Mouse (Mus musculus) megakaryocyte, adult 5-6 weeks (primary cell): ENCODE data around the gene Srl. TPM values are rescaled to one million over a fixed set of nuclear protein-coding genes. Genes with fewer than 3 reads are reported as not detected.
A peak's percentile ranks its signal among the peaks of the same experiment; 100 is the strongest.
"Not testable (repeated sequence)": the region's sequence is repeated elsewhere in the genome, so short reads cannot be mapped to it uniquely, and the experiment has no call there.

Source experiments
- ATAC-seq: 2 replicates; pipeline ENCODE4 v1.8.0; 2016; ENCODE audit warnings: mild to moderate bottlenecking, inconsistent platforms; ENCODE audit not compliant: poor library complexity, severe bottlenecking
- total RNA-seq, 2 experiments: library from RNA; stranded (forward) in 1 of 2; stranded (reverse) in 1 of 2; fragments of 153-499, 151-499 nt in 1 of 2; fragments of 221-1000, 200-1000 nt in 1 of 2; gene quantifications; 2 replicates each; pipeline versions ENCODE4 v1.2.3 to v1.2.4; 2015 to 2017

Gene Srl
- total RNA-seq, 2 experiments from 2014 or later: 1.8 to 2.9 TPM

GRCm38 (mm10) chr16:4555555-4555954 is 13.9 kb upstream of the Srl start:
- no peak for ATAC-seq

GRCm38 (mm10) chr16:4552829-4553550 is 11.4 kb upstream of the Srl start:
- ATAC-seq: peak; percentile 49; the same call in 1 of the 2 replicates

GRCm38 (mm10) chr16:4551885-4552284 is 10.3 kb upstream of the Srl start:
- no peak for ATAC-seq

GRCm38 (mm10) chr16:4551056-4551455 is 9.4 kb upstream of the Srl start:
- ATAC-seq: peak; percentile 90

- ATAC-seq: no peak
Observed at GRCm38 (mm10) chr16:4548953-4549688, 7.5 kb upstream of the Srl start.

- ATAC-seq: no peak
Observed at GRCm38 (mm10) chr16:4547611-4548010, 6.0 kb upstream of the Srl start.

- no peak for ATAC-seq
Observed at GRCm38 (mm10) chr16:4546838-4547237, 5.2 kb upstream of the Srl start.

GRCm38 (mm10) chr16:4544845-4545244 is 3.2 kb upstream of the Srl start:
- ATAC-seq: no peak

GRCm38 (mm10) chr16:4543266-4543665 is 1.6 kb upstream of the Srl start:
- ATAC-seq: no peak

GRCm38 (mm10) chr16:4542236-4542774 is 689 bp upstream of the Srl start:
- no peak for ATAC-seq

GRCm38 (mm10) chr16:4541033-4541432 is 583 bp downstream of the Srl start:
- ATAC-seq: no peak

GRCm38 (mm10) chr16:4540064-4540775 is 1.4 kb downstream of the Srl start:
- no peak for ATAC-seq

- no peak for ATAC-seq
Observed at GRCm38 (mm10) chr16:4539521-4539920, 2.1 kb downstream of the Srl start.

- ATAC-seq: no peak
Observed at GRCm38 (mm10) chr16:4537616-4538358, 3.8 kb downstream of the Srl start.

- not testable (repeated sequence) for ATAC-seq
Observed at GRCm38 (mm10) chr16:4527373-4527772, 14.2 kb downstream of the Srl start.

GRCm38 (mm10) chr16:4523313-4524004 is 18.2 kb downstream of the Srl start:
- ATAC-seq: no peak

- ATAC-seq: no peak
Observed at GRCm38 (mm10) chr16:4522879-4523278, 18.7 kb downstream of the Srl start.

GRCm38 (mm10) chr16:4521735-4522530 is 19.7 kb downstream of the Srl start:
- ATAC-seq: no peak

- ATAC-seq: no peak
Observed at GRCm38 (mm10) chr16:4521074-4521667, 20.4 kb downstream of the Srl start.
